Mouse (Mus musculus): ENCODE measurements at regions not wholly inside any gene's neighbourhood (a gene's known extent, or its start where the extent isn't known, plus 50 kb on each side); places are given as distances from the start of the nearest gene placed in this dataset.

DNA sequence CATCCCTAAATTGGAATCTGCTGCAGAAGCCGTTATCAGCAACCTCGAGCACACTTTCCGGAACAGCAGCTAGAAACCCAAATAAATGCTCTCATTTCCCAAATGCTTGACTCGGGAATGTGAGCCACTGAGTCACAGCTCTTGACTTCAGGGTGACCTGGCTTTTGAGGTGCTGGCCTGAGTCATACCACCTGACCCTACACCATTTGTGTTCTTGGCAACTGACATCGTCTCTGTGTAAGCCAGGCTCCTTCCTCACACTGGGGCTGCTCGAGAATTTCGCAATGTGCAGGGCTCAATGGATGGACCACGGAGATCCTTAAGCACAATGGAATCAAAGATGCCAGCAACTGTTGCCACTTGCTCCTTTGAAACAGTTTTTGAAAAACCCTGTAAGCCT, 50.9 kb upstream of the Glrp1 start:
- Histone ChIP-seq H3K27me3 (ENCODE audit: control insufficient read depth, insufficient read depth, low read length) (no peaks in the 10 kb centered on the region), H3K27ac (no peak overlapping the region), H3K9ac (ENCODE audit: low read depth, low read length) (no peak overlapping the region), H3K4me3 (no peak overlapping the region), H3K36me3 (ENCODE audit: control insufficient read depth, insufficient read depth, low read length) (no peaks in the 10 kb centered on the region), H3K79me2 (replicated peaks; ENCODE audit: control insufficient read depth, insufficient read depth, low read length) (no peaks in the 10 kb centered on the region), H3K4me1 (ENCODE audit: control insufficient read depth, insufficient read depth, low read length) (peaks cover 2% of the 10 kb centered on the region; the same call in 1 of the 2 replicates)
- WGBS = 48% methylated on average over 8 of the region's 8 CpGs
- TF ChIP-seq POLR2A (IDR thresholded peaks at IDR 0.05; ENCODE audit: insufficient read depth, low read depth, low read length) (no peak), EP300 (IDR thresholded peaks at IDR 0.05; ENCODE audit: insufficient read depth, low read depth, low read length) (no peak), CTCF (IDR thresholded peaks at IDR 0.05) (no peak)
- intact Hi-C loops (cut with DNase I) = loop anchor here (5.0 to 10.0 kb wide), 3 partner anchors 93 to 634 kb away; no protein-coding TSS in a partner anchor
- DNase-seq = peak in 1 of 2 experiments; percentile 10

All from heart, adult 2 months (tissue).